Mouse (Mus musculus): ENCODE data around the gene Pdk1.

GRCm38 (mm10) chr2:71877865-71878264 lies 4.8 kb downstream of the Pdk1 start:
- TF ChIP-seq POLR2A (IDR thresholded peaks at IDR 0.05; ENCODE audit: extremely low read depth, insufficient read depth, low read length) = no peak
- no peak for TF ChIP-seq CTCF (IDR thresholded peaks at IDR 0.05; ENCODE audit: extremely low read depth, insufficient read depth, low read length)

Measured in cortical plate, adult 2 months (tissue).